Mouse (Mus musculus): Measurements from ENCODE around the gene Cdk11b. TPM values are rescaled to one million over a fixed set of nuclear protein-coding genes. Genes with fewer than 3 reads are reported as not detected.

The Cdk11b gene
- total and polyA plus RNA-seq, 2 experiments from 2014 or later, result 15.3 to 36.8 TPM

DNA sequence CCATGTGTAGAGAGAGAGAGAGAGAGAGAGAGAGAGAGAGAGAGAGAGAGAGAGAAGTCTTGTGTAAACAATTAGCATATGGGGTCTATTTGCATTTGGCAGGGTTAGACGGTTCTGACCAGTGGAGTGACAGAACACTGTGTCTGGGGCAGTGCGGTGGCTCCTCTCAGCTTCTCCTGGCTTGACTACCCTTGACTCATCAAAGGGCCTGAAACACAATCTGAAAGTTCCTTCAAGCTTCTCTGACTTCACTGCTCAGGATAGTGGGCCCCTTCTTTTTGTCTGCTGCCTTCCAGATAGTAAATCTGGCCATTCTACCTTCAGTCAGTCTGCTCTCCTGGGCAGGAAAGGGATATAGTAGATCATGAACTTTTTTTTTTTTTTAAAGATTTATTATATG lies 17.8 kb upstream of the Cdk11b start:
- H3K4me3 ChIP-seq (ENCODE audit: low read depth, low read length), result no peak overlapping the region
- no peak for ATAC-seq (ENCODE audit: insufficient read depth, low read depth)
- no peak overlapping the region for H3K9ac ChIP-seq (replicated peaks; ENCODE audit: low read depth, low read length)
- H3K4me2 ChIP-seq (ENCODE audit: low read depth, low read length), result no peak overlapping the region
- WGBS, result 83% methylated on average over 2 of the region's 2 CpGs
- H3K27me3 ChIP-seq (ENCODE audit: control insufficient read depth, insufficient read depth, low read length), result no peaks in the 10 kb centered on the region
- peaks cover 30% of the 10 kb centered on the region for H3K36me3 ChIP-seq (replicated peaks; ENCODE audit: control insufficient read depth, insufficient read depth, low read length)
- H3K9me3 ChIP-seq (replicated peaks; ENCODE audit: control insufficient read depth, low read length), result no peaks in the 10 kb centered on the region
- DNase-seq (ENCODE audit: low spot score), result no peak
- TF ChIP-seq EP300 (IDR thresholded peaks at IDR 0.05; ENCODE audit: low read depth) (no peak), CTCF (IDR thresholded peaks at IDR 0.05; ENCODE audit: low read depth) (no peak)
- H3K27ac ChIP-seq (ENCODE audit: low read depth), result no peak overlapping the region
- no peaks in the 10 kb centered on the region for H3K4me1 ChIP-seq (ENCODE audit: control insufficient read depth, insufficient read depth)

DNA sequence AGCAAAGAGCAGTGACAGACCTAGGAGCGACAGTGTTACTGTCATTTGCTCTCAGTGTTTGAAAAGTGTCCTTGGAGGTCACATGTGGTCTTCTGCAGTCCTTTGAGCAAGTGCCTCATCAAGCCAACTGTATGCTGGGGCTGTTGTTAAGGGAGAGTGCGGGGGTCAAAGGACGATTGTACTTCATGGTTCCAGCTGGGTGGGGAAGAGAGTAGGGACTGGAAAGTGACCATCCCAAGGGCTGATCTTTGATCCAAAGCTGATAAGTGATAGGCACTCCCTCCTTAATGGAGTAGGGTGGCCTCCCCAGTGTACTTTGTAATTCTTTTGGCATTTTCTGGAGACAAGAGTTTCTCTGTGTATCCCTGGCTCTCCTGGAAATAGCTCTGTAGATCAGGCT lies 12.8 kb upstream of the Cdk11b start:
- H3K36me3 ChIP-seq (replicated peaks; ENCODE audit: control insufficient read depth, insufficient read depth, low read length), result peaks cover 65% of the 10 kb centered on the region
- WGBS, result 74% methylated on average over 3 of the region's 3 CpGs

DNA sequence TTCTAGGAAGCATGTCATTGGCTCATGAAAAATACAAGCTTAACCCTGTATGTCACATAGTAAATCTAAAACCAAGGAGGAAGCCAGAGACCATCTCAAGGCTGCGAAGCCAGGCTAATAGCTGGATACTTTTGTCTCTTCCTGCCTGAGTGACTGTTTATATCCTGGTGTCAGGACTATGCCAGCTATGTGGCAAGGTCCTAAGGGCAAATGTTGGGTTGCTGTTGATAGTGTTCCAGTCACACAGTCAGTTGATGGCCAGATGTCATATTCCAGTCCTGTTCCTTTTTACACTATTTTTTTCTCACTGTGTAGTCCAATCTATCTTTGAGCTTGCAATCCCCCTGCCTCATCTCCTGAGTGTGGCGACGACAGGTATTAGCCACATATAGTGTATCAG lies 11.4 kb upstream of the Cdk11b start:
- H3K9me3 ChIP-seq (replicated peaks; ENCODE audit: control insufficient read depth, low read length), result no peaks in the 10 kb centered on the region
- H3K4me3 ChIP-seq (ENCODE audit: low read depth, low read length), result no peak overlapping the region
- H3K9ac ChIP-seq (replicated peaks; ENCODE audit: low read depth, low read length), result no peak overlapping the region
- H3K27ac ChIP-seq (ENCODE audit: low read depth), result no peak overlapping the region
- no peak for DNase-seq (ENCODE audit: low spot score)
- ATAC-seq (ENCODE audit: insufficient read depth, low read depth), result no peak
- no peak overlapping the region for H3K4me2 ChIP-seq (ENCODE audit: low read depth, low read length)
- TF ChIP-seq CTCF (IDR thresholded peaks at IDR 0.05; ENCODE audit: low read depth) (no peak), EP300 (IDR thresholded peaks at IDR 0.05; ENCODE audit: low read depth) (no peak)
- peaks cover 78% of the 10 kb centered on the region for H3K36me3 ChIP-seq (replicated peaks; ENCODE audit: control insufficient read depth, insufficient read depth, low read length)
- 90% methylated on average over 3 of the region's 3 CpGs for WGBS
- H3K4me1 ChIP-seq (ENCODE audit: control insufficient read depth, insufficient read depth), result no peaks in the 10 kb centered on the region
- no peaks in the 10 kb centered on the region for H3K27me3 ChIP-seq (ENCODE audit: control insufficient read depth, insufficient read depth, low read length)

More for the DNA sequence above, 12.8 kb upstream of the Cdk11b start:
- H3K27me3 ChIP-seq (ENCODE audit: control insufficient read depth, insufficient read depth, low read length), result no peaks in the 10 kb centered on the region
- DNase-seq (ENCODE audit: low spot score) (no peak), ATAC-seq (ENCODE audit: insufficient read depth, low read depth) (no peak)
- no peak overlapping the region for H3K9ac ChIP-seq (replicated peaks; ENCODE audit: low read depth, low read length)
- TF ChIP-seq EP300 (IDR thresholded peaks at IDR 0.05; ENCODE audit: low read depth) (no peak), CTCF (IDR thresholded peaks at IDR 0.05; ENCODE audit: low read depth) (no peak)
- H3K9me3 ChIP-seq (replicated peaks; ENCODE audit: control insufficient read depth, low read length), result no peaks in the 10 kb centered on the region
- H3K4me2 ChIP-seq (ENCODE audit: low read depth, low read length), result no peak overlapping the region
- no peak overlapping the region for H3K4me3 ChIP-seq (ENCODE audit: low read depth, low read length)
- H3K4me1 ChIP-seq (ENCODE audit: control insufficient read depth, insufficient read depth), result no peaks in the 10 kb centered on the region
- no peak overlapping the region for H3K27ac ChIP-seq (ENCODE audit: low read depth)

DNA sequence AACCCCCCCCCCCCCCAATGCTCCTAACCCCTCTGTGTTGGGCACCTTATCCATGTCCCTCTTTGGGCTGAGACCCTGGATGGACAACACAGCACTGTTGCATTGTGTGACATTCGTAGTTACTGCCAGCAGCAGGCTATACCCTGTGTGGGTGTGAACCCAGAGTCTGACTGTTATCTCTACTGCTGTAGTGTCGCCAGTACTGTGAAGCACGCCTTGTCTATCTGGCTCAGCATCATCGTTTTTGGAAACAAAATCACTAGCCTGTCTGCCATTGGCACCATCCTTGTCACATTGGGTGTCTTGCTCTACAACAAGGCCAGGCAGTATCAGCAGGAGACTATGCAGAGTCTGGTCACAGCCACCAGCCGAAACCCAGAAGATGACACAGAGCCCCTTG lies 6.3 kb upstream of the Cdk11b start:
- ATAC-seq (ENCODE audit: insufficient read depth, low read depth), result no peak
- TF ChIP-seq EP300 (IDR thresholded peaks at IDR 0.05; ENCODE audit: low read depth), result no peak
- TF ChIP-seq CTCF (IDR thresholded peaks at IDR 0.05; ENCODE audit: low read depth), result no peak

DNA sequence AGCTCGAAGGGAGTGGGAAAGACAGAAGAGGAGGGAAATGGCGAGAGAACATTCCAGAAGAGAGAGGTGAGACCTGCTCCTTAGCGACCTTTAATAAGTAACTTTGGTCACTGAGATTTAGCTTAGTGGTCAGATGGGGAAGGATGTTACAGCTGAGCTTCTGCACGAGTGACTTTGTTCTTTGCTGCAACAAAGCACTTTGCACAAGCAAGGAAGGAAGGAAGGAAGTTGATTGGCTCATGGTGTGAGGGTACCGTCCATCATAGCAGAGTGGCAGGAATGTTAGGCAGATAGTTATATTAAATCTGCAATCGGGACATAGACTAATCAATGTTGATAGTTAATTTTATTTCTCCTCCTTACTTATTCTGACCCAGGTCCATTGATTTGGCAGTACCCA lies 5.6 kb downstream of the Cdk11b start:
- TF ChIP-seq CTCF (IDR thresholded peaks at IDR 0.05; ENCODE audit: low read depth) (no peak), EP300 (IDR thresholded peaks at IDR 0.05; ENCODE audit: low read depth) (no peak)
- H3K9me3 ChIP-seq (replicated peaks; ENCODE audit: control insufficient read depth, low read length), result no peaks in the 10 kb centered on the region
- 81% methylated on average over 6 of the region's 6 CpGs for WGBS
- DNase-seq (ENCODE audit: low spot score) (no peak), ATAC-seq (ENCODE audit: insufficient read depth, low read depth) (no peak)
- no peaks in the 10 kb centered on the region for H3K27me3 ChIP-seq (ENCODE audit: control insufficient read depth, insufficient read depth, low read length)
- peaks cover 4% of the 10 kb centered on the region for H3K4me1 ChIP-seq (ENCODE audit: control insufficient read depth, insufficient read depth)
- H3K27ac ChIP-seq (ENCODE audit: low read depth), result no peak overlapping the region
- H3K9ac ChIP-seq (replicated peaks; ENCODE audit: low read depth, low read length), result no peak overlapping the region
- H3K4me3 ChIP-seq (ENCODE audit: low read depth, low read length), result no peak overlapping the region
- no peak overlapping the region for H3K4me2 ChIP-seq (ENCODE audit: low read depth, low read length)
- peaks cover 81% of the 10 kb centered on the region for H3K36me3 ChIP-seq (replicated peaks; ENCODE audit: control insufficient read depth, insufficient read depth, low read length)

More for the DNA sequence above, 6.3 kb upstream of the Cdk11b start:
- no peak for DNase-seq (ENCODE audit: low spot score)
- Histone ChIP-seq H3K4me3 (ENCODE audit: low read depth, low read length) (no peak overlapping the region), H3K4me2 (ENCODE audit: low read depth, low read length) (no peak overlapping the region), H3K4me1 (ENCODE audit: control insufficient read depth, insufficient read depth) (no peaks in the 10 kb centered on the region), H3K9me3 (replicated peaks; ENCODE audit: control insufficient read depth, low read length) (no peaks in the 10 kb centered on the region), H3K36me3 (replicated peaks; ENCODE audit: control insufficient read depth, insufficient read depth, low read length) (peaks cover 75% of the 10 kb centered on the region), H3K27me3 (ENCODE audit: control insufficient read depth, insufficient read depth, low read length) (no peaks in the 10 kb centered on the region), H3K9ac (replicated peaks; ENCODE audit: low read depth, low read length) (no peak overlapping the region), H3K27ac (ENCODE audit: low read depth) (no peak overlapping the region)
- WGBS, result 79% methylated on average over 5 of the region's 5 CpGs

DNA sequence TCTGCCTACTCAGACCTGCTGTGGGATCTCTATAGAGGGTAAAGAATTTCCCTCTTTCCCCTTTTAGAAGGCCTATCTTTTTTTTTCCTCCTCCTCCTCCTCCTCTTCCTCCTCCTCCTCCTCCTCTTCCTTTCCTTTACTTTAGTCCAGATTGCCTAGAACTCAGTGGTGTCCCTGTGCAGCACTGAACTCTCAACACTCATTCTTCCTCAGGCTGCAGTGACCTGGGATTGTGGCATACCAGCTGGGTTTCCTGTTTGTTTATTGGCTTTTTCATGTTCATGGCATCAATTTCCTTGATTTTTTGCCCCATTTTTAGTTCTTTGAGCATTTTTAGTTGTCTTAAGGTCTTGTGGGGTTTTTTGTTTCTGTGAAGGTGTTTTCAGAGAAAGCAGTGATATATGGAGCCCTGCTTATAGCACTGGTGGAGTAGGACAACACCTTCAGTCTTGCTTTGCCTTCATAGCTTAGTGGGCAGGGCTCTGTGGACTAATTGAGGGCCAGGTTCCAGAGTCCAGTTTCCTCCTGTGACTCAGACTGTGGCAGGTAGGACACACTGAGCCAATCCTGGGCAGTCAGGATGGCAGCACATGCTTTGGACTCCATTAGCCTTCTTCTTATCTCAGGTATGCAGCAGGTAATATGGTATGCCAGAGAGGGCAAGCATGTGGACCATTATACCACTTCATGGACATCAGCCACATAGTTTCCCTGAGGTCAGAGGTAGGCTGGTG lies 11.3 kb downstream of the Cdk11b start:
- Histone ChIP-seq H3K36me3 (replicated peaks; ENCODE audit: control insufficient read depth, insufficient read depth, low read length) (peaks cover 92% of the 10 kb centered on the region), H3K27me3 (ENCODE audit: control insufficient read depth, insufficient read depth, low read length) (no peaks in the 10 kb centered on the region), H3K27ac (ENCODE audit: low read depth) (no peak overlapping the region), H3K9ac (replicated peaks; ENCODE audit: low read depth, low read length) (no peak overlapping the region), H3K9me3 (replicated peaks; ENCODE audit: control insufficient read depth, low read length) (no peaks in the 10 kb centered on the region), H3K4me3 (ENCODE audit: low read depth, low read length) (no peak overlapping the region), H3K4me1 (ENCODE audit: control insufficient read depth, insufficient read depth) (no peaks in the 10 kb centered on the region), H3K4me2 (ENCODE audit: low read depth, low read length) (no peak overlapping the region)
- ATAC-seq (ENCODE audit: insufficient read depth, low read depth), result no peak
- TF ChIP-seq EP300 (IDR thresholded peaks at IDR 0.05; ENCODE audit: low read depth) (no peak), CTCF (IDR thresholded peaks at IDR 0.05; ENCODE audit: low read depth) (no peak)
- DNase-seq (ENCODE audit: low spot score), result no peak

Measured in heart, postnatal 0 days (tissue).